Mouse (Mus musculus) ES-Bruce4 (cell line): ENCODE measurements around the gene Adck2. TPM values are rescaled to one million over a fixed set of nuclear protein-coding genes. Genes with fewer than 3 reads are reported as not detected.

Experiments used
- H3K27ac ChIP-seq: 2 replicates; pipeline ENCODE4 v1.5.1; 2012; ENCODE audit warnings: low read length, inconsistent platforms; ENCODE audit not compliant: insufficient read depth
- H3K27me3 ChIP-seq: 2 replicates; pipeline ENCODE4 v1.6.1; 2012; ENCODE audit warnings: mild to moderate bottlenecking, low read length, inconsistent platforms; ENCODE audit not compliant: control insufficient read depth, poor library complexity, insufficient read depth, severe bottlenecking
- H3K36me3 ChIP-seq: 2 replicates; pipeline ENCODE4 v1.6.1; 2012; ENCODE audit warnings: inconsistent platforms, mild to moderate bottlenecking, low read length, moderate library complexity; ENCODE audit not compliant: control insufficient read depth, poor library complexity, insufficient read depth, severe bottlenecking
- H3K4me1 ChIP-seq: one replicate; pipeline ENCODE4 v1.8.1; 2011; ENCODE audit warnings: low read length; ENCODE audit not compliant: control insufficient read depth, insufficient read depth
- H3K4me3 ChIP-seq: 2 replicates; pipeline ENCODE4 v1.5.1; 2011; ENCODE audit warnings: low read depth, mild to moderate bottlenecking, low read length
- H3K9ac ChIP-seq: 2 replicates; pipeline ENCODE4 v1.6.1; 2012; ENCODE audit warnings: low read depth, mild to moderate bottlenecking, inconsistent platforms; ENCODE audit not compliant: poor library complexity, severe bottlenecking
- H3K9me3 ChIP-seq: replicated peaks from 2 replicates; pipeline ENCODE4 v1.6.1; 2012; ENCODE audit warnings: mild to moderate bottlenecking, low read length, inconsistent platforms; ENCODE audit not compliant: control insufficient read depth, poor library complexity, insufficient read depth, severe bottlenecking
- CTCF ChIP-seq: IDR thresholded peaks from one replicate; pipeline ENCODE4 v1.8.1; 2011; ENCODE audit warnings: low read depth, low read length
- EP300 ChIP-seq: IDR thresholded peaks from 2 replicates; pipeline ENCODE4 v1.6.1; 2011; ENCODE audit warnings: low read depth, low read length; ENCODE audit not compliant: insufficient read depth
- POLR2A ChIP-seq: IDR thresholded peaks from one replicate; pipeline ENCODE4 v1.8.1; 2011; ENCODE audit warnings: low read length; ENCODE audit not compliant: insufficient read depth
- polyA plus RNA-seq: library from polyadenylated mRNA; stranded (reverse); fragments of >200 nt; gene quantifications from 2 replicates; pipeline ENCODE4 v1.2.4, GENCODE M21; 2011; ENCODE audit warnings: low read depth; ENCODE audit not compliant: missing spikeins, insufficient read depth, insufficient read length

Adck2 gene
- polyA plus RNA-seq, 1 experiment: 11.6 TPM

GRCm38 (mm10) chr6:39606056-39606455 lies 32.4 kb downstream of the Adck2 start:
- Histone ChIP-seq H3K36me3 (no peaks in the 10 kb centered on the region; the same call in none of the 2 replicates), H3K27ac (no peak overlapping the region), H3K4me3 (no peak overlapping the region), H3K9ac (no peak overlapping the region), H3K27me3 (no peaks in the 10 kb centered on the region), H3K9me3 (no peaks in the 10 kb centered on the region), H3K4me1 (no peaks in the 10 kb centered on the region)
- TF ChIP-seq CTCF: no peak

- no peaks in the 10 kb centered on the region for H3K9me3 ChIP-seq
- no peak overlapping the region for H3K4me3 ChIP-seq
- H3K27me3 ChIP-seq: no peaks in the 10 kb centered on the region
- H3K27ac ChIP-seq: no peak overlapping the region
- TF ChIP-seq CTCF: no peak
- TF ChIP-seq POLR2A: no peak
- TF ChIP-seq EP300: no peak
- no peak overlapping the region for H3K9ac ChIP-seq
- no peaks in the 10 kb centered on the region; the same call in none of the 2 replicates for H3K36me3 ChIP-seq
- H3K4me1 ChIP-seq: no peaks in the 10 kb centered on the region
These were observed 33.2 kb downstream of the Adck2 start for GRCm38 (mm10) chr6:39606862-39607261.

- H3K27ac ChIP-seq: no peak overlapping the region
- no peak overlapping the region for H3K4me3 ChIP-seq
- no peaks in the 10 kb centered on the region for H3K9me3 ChIP-seq
- H3K36me3 ChIP-seq: no peaks in the 10 kb centered on the region; the same call in none of the 2 replicates
- no peak overlapping the region for H3K9ac ChIP-seq
- H3K27me3 ChIP-seq: no peaks in the 10 kb centered on the region
- TF ChIP-seq POLR2A: no peak
- TF ChIP-seq EP300: no peak
- TF ChIP-seq CTCF: no peak
- H3K4me1 ChIP-seq: no peaks in the 10 kb centered on the region
These were observed 33.7 kb downstream of the Adck2 start for GRCm38 (mm10) chr6:39607365-39607764.

- TF ChIP-seq CTCF (no peak), EP300 (no peak), POLR2A (no peak)
- Histone ChIP-seq H3K9ac (no peak overlapping the region), H3K4me3 (no peak overlapping the region), H3K9me3 (no peaks in the 10 kb centered on the region), H3K27ac (no peak overlapping the region), H3K27me3 (no peaks in the 10 kb centered on the region), H3K36me3 (peaks cover 6% of the 10 kb centered on the region), H3K4me1 (no peaks in the 10 kb centered on the region)
These were observed 36.5 kb downstream of the Adck2 start for GRCm38 (mm10) chr6:39610207-39610606.

- no peak overlapping the region for H3K4me3 ChIP-seq
- H3K27ac ChIP-seq: no peak overlapping the region
- no peaks in the 10 kb centered on the region for H3K9me3 ChIP-seq
- H3K9ac ChIP-seq: no peak overlapping the region
- no peak for TF ChIP-seq POLR2A
- TF ChIP-seq EP300: no peak
- TF ChIP-seq CTCF: no peak
- peaks cover 9% of the 10 kb centered on the region for H3K36me3 ChIP-seq
- no peaks in the 10 kb centered on the region for H3K4me1 ChIP-seq
- H3K27me3 ChIP-seq: no peaks in the 10 kb centered on the region
These were observed 37.6 kb downstream of the Adck2 start for GRCm38 (mm10) chr6:39611296-39611695.

Other genes with a start within 250 kb of the Adck2 start
- 49.6 and 52.7 TPM in 2 replicates for gene Slc37a3, start 196.2 kb upstream of the Adck2 start, polyA plus RNA-seq
- 0.90 and 1.3 TPM in 2 replicates for gene Rab19, start 192.7 kb upstream of the Adck2 start, polyA plus RNA-seq
- gene Mkrn1, start 153.4 kb upstream of the Adck2 start, polyA plus RNA-seq: 350 and 361 TPM in 2 replicates
- 27.5 and 29.8 TPM in 2 replicates for gene Dennd2a, start 16.0 kb upstream of the Adck2 start, polyA plus RNA-seq
- not detected in 2 replicates for gene Gm42420, start 11.9 kb downstream of the Adck2 start, polyA plus RNA-seq
- 103 and 112 TPM in 2 replicates for gene Ndufb2, start 18.7 kb downstream of the Adck2 start, polyA plus RNA-seq
- gene Braf, start 151.6 kb downstream of the Adck2 start, polyA plus RNA-seq: 60.7 and 71.3 TPM in 2 replicates
- gene Mrps33, start 237.1 kb downstream of the Adck2 start, polyA plus RNA-seq: 100 and 108 TPM in 2 replicates